Comparison of ENCODE assay signal across 1 mouse cellular context in the genomic region with DNA sequence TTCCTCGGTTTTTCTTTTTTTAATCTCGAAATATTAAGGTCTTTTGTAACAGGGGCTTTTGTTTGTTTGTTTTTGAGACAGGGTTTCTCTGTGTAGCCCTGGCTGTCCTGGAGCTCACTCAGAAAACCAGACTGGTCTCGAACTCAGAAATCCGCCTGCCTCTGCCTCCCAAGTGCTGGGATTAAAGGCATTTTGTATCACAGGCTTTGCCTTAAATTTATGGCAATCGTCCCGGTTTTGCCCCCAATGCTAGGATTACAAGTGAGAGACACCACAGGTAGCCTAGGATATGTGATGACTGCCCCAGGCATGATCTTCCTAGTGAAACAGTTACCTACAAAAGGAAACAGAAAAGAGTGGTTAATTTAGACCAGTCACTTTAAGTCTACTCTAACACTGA.
TF ChIP-seq lines count a peak whose summit lies in the region.

No protein-coding gene starts in this region.

TF ChIP-seq in CH12.LX, 34 proteins besides CTCF, POLR2A, EP300 and RAD21 (continued from another document):
- TF ChIP-seq MAFK (IDR thresholded peaks at IDR 0.05; ENCODE audit: insufficient replicate concordance, low read length) (no peak), USF1 (IDR thresholded peaks at IDR 0.05; ENCODE audit: low read depth, low read length) (no peak), TCF12 (IDR thresholded peaks at IDR 0.05; ENCODE audit: low read depth, low read length) (no peak)
